Mouse (Mus musculus) testis, postnatal 14 days (tissue): ENCODE data around the gene Tmem216.
A peak's percentile ranks its signal among the peaks of the same experiment; 100 is the strongest.

Experiments used
- DNase-seq: peaks from one replicate; pipeline ENCODE4 v3.0.0; 2021; ENCODE audit warnings: low spot score

Tmem216 gene

GRCm38 (mm10) chr19:10555624-10556510 lies at the start of gene Tmem216:
Gene Tmem216, minus strand, starts transcription at chr19:10556238.
- peak; percentile 85 for DNase-seq

DNA sequence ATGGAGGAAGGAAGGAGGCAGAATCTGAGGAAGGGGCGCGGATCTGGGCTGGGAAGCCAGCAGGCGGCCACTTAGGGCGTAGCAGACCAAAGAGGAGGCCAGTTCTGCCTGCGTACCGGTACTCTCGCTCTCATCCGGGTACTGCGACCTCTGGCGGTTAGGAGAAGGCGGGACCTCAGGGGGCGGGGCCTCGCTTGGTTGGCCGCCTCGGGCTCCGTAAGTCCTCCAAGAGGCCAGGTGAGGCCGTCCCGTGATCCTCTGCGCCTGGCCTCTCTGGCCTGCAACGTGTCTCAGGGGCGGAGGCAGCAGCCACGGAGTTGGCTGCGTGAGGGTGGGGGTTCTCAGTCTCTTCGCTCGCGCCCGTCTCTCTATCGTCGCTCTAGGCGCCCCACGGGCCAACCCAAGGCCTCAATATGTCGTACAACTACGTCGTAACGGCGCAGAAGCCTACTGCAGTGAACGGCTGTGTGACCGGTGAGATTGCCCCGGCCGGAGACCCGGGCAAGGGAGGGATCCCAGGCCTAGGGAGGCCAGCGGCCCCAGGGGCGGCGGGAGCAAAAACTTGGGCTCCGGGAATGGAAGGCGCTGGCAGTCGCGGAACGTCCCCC lies 49.4 kb upstream of the Tmem216 start, which contains the start of the genes Ddb1 and Tkfc:
TSS of gene Ddb1 (plus strand) at position 35 of the 608 bp plus-strand sequence.
TSS of gene Tkfc (minus strand) at position 362 of the 608 bp plus-strand sequence.
- DNase-seq: peak; percentile 99

GRCm38 (mm10) chr19:10604534-10604933 lies 48.5 kb upstream of the Tmem216 start:
- no peak for DNase-seq

DNA sequence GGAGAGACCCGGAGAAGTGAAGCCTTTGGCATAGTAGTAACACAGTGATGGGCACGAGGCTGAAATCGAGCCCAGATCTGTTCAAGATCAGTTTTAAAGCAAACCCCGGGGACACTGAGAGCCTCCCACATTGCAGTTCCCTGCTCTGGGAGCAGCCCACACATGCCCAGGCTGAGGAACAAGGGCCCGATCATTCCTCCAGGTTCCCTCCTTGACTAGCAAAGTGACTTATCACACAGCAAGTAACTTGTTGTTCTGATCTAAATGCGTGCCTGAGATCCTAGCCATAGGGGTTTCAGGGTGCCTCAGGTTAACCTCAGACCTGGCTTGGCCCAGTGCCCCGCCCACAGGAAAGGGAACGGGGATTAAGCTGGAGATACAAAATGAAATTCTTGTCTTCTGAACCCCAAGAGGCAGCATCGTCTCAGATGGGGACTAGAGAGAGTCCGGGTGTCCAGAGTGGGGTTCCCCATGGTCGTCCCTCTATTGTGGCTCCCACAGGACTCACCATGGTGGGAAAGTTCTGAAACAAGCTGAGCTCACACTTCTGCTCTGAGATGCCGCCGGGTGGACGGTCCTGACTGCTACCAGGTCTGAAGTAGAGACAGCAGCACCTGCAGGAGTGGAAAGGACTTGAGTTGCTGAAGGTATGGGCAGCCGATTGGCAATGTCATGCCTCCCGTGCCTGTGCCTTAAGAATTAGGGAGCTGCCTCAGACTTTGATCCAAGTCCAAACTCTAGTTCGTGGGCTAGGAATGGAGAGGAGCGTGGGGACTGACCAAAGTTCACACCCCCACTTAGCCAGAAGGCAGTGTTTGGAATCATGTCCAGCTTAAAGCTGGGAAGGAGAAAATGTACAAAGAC lies 47.9 kb upstream of the Tmem216 start:
- peak; percentile 76 for DNase-seq

GRCm38 (mm10) chr19:10602787-10603186 lies 46.7 kb upstream of the Tmem216 start:
- peak; percentile 76 for DNase-seq

DNA sequence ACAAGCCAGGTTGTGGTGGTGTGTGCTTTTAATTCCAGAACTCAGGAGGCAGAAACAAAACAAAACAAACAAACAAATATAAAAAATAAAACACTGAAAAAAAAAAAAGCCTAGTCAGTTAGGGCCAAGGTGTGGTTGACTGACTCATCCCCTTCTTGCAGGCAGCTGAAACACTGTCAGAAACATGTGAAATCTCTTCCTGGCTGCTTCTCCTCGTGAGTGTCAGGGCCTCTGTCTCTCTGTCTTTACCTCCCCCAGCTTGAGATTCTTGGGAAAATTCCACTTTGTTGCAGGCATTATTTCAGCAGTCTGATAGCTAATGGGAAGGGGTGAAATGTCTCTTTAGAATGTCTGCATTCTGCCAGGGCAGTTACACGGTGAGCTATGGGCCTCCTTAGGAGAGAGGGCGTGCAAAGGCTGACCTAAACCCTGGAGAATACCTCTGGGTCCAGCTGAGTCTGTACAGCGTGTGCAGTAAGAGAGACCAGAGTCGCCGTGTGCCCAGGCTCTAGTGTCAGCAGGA lies 46.3 kb upstream of the Tmem216 start:
- DNase-seq: no peak

DNA sequence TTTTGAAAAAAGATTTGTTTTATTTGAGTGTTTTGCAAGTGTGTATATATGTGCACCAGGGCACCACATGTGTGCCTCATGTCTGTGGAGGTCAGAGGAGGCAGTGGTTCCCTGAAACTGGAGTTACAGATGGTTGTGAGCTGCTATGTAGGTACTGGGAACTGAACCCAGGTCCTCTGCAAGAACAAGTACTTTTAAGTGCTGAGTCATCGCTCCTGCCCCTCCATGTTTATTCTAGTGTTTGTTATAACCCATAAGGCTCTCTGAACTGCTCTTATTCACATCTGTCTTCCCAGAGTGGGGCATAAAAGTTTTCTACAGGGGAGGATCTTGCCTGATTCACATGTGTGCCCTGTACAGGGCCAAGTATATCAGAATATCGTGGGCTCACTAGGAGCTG lies 43.6 kb upstream of the Tmem216 start:
- no peak for DNase-seq

GRCm38 (mm10) chr19:10598188-10598587 lies 42.1 kb upstream of the Tmem216 start:
- DNase-seq: no peak

DNA sequence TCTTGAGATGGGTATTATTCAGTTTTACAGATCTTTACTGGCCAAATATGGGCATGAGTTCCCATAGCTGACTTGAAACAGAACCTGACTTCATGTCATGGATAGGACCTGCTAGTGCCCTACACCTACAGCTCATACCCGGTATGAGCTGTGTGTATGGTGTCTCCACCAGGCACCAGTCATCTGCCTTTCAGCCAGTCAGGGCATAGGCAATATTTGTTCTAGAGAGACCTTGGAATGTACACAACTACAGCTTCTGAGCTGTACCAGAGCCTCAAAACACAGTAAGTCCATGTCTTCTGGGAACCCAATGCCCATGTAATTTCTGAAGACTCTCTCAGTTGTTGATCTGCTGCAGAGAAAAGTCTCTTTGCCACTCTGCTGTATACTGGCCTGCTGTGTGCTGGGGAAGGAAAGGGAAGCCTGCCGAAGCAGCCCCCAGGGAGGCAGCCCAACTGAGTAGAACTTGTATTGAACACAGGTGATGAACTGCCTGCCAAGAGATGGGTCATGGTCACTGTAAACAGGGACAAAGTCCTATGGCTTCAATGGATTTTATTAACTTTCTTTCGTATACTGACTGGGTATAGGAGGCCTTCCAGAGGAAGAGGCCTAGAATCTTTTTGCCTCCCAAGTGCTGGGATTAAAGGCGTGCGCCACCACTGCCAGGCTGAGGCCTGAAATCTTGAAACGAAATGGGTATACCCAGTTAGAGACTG lies 35.8 kb upstream of the Tmem216 start:
- DNase-seq: no peak

DNA sequence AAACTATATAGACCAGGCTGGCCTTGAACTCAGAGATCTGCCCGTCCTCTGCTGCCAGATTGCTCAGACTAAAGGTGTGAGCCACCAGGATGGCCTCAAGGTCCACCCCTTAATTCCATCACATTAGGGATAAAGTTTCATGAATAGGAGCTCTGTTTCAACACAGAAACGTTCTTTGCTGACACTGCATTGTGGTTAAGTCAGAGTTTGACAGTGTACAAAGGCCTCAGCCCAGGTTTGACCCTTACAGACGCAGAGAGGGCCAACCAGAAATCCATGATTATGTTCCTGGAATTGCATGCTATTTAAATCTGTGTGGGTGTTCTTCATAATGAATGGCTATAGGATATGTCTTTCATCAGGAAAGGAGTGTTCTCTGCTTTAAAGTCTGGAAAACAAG lies 34.3 kb upstream of the Tmem216 start:
- DNase-seq: no peak

DNA sequence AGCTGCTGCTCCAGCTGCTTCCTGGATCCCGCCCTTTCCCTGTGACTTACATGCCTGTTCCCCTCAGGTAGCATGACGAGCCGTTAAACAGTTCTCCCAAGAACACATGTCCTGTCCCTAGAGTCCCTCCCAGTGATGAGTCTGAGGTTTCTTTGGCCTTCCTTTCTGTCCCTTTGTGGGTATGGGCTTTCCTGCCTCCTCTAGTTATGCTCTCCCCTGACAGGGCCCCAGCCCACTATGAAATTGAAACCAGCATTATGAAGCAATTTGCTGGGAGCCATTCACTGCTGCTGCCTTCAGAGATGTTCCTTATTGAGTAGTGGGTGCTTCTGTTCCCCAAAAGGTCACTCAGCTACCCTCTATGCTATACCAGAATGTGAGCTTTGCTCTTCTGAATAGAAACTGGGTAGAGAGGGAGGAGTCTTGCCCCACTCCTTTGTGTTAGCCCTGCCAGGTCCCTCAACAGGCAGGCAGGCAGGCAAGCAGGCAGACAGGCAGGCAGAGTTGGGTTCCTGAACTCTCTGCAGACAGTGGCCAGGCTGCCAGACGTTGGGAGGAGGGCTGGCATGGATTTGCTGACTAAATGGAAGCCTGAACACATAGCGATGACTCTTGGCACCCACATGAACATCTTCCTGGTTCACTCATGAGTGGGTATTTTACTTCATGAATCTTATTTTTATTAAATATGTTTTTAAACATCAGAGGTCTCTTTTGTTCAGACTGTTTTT lies 33.3 kb upstream of the Tmem216 start:
- no peak for DNase-seq

DNA sequence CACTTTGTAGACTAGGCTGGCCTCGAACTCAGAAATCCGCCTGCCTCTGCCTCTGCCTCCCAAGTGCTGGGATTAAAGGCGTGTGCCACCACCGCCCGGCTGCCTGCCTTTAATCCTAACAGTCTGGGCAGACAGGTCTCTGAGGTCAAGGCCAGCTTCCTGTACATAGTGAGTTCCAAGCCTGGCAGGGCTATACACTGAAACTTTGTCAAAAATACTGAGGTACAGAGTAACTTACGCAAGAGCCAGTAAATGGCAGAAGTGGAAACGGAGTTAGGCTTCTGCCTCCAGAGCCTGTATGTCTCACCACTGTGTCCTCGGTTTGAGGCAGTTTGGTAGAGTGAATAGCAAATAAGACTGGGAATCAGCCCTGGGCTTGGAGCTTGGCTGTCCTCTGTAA lies 31.2 kb upstream of the Tmem216 start:
- DNase-seq: no peak

DNA sequence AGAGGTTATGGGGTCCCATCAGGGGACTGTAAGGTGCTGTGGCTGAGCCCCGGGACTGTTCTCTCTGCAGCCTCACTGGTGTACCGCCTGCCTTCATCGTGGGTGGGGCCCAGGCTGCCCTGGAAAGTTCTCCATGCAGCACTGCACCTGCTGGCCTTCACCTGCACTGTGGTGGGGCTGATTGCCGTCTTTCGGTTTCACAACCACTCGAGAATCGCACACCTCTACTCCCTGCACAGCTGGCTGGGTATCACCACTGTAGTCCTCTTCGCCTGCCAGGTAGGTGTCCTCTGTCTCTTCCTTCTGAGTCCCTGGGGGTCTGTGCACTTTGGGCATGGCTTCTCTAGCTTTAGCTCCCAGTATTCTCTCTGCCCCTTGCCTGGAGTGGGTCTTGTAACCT lies 29.1 kb upstream of the Tmem216 start:
- no peak for DNase-seq

GRCm38 (mm10) chr19:10583550-10584146 lies 27.6 kb upstream of the Tmem216 start:
- DNase-seq: no peak

- DNase-seq: no peak
Observed at GRCm38 (mm10) chr19:10581984-10582383, 25.9 kb upstream of the Tmem216 start.

- no peak for DNase-seq
Observed at GRCm38 (mm10) chr19:10580761-10581160, 24.7 kb upstream of the Tmem216 start.

DNA sequence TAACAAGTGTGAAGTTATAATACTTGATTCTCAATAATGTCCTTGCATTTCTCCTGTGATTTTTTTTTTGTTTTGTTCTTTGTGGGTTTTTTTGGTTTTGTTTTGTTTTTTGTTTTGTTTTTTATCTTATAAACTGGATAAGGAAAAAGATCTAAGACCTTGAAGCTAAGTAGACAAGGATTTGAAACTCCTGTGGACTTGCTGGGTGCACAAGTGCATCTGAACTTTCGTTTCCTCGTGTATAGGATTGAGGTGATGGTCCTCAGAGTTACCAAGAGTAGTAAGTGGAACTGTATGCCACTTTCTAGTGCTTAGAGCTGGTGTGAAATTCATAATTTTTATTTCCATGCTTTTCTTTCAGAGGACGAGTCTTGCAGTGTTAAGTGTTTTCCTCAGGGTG lies 24.1 kb upstream of the Tmem216 start:
- no peak for DNase-seq

DNA sequence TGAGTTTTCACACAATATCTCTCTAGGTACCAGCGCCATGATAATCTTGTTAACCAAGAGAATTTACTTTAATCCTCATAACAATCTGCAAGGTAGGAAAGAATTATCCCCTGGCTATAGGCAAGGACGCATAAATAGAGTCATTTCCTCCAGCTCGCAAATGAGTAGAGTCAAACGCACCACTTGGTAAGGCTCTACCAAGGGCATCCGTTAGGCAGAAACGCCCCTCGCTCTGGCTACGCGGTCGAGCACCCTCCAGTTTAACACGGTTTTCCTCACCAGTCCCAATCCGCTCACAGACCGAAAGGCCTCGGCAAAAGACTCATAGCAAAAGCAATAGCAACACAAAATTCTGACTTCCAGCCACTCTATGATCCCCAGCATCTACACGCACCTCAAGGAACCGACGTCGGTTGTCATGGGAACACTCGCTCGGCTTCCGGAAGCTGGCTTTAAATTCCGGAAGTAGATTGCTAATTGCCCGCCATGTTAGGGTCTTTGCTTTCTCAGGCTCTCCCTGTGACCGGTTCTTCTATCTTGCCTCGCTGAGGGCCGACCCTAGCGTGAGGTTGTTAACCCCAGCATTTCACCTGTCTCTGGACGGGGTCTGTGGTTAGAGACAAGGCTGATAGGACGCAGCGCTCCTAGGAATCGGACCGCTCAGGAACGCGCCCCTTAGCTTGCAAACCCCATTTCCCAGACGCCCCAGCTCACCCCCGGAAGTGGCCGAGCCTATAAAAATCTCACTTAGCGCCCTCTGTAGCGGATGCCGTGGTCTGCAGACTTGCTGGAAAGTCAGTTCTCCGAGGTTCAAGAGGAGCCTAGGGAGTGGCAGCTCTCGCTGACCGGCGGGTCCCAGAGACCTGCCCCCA lies 20.9 kb upstream of the Tmem216 start, which contains the start of the genes Cyb561a3 and Tmem138:
TSS of gene Cyb561a3 (plus strand) at position 483 of the 872 bp plus-strand sequence.
TSS of gene Tmem138 (minus strand) at position 673 of the 872 bp plus-strand sequence.
- peak; percentile 90 for DNase-seq

DNA sequence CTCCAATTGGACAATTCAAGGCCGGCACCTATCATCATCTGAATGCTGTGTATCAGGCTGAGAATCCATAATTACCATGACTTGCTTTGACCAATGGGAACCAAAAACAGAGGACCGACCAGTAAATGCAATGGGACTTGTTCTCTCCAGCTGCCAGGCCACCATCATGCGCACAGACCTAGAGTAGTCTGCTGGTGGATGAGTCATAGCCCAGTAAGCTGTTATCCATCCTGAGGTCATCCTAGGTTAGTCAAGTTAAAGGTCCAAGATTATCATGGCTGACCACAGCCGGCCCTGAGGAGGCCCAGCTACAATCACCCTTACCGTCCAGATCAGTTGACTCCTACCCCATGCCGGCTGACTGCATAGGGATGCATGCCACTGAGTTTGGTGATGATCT lies 13.6 kb upstream of the Tmem216 start:
- no peak for DNase-seq
